Mouse (Mus musculus) kidney, embryonic 14.5 days (tissue): ENCODE data around the gene Crbn. TPM values are rescaled to one million over a fixed set of nuclear protein-coding genes. Genes with fewer than 3 reads are reported as not detected.

Source experiments
- polyA plus RNA-seq: library from polyadenylated mRNA; unstranded; fragments of >200 nt; fragmentation: Nextera tagmentation; extraction: Ambion mirVana; gene quantifications from 2 replicates; pipeline ENCODE4 v1.2.1, GENCODE M21; 2014

Gene Crbn
- polyA plus RNA-seq, 1 experiment from 2014 or later: 52.1 TPM

Other genes starting within 250 kb of the Crbn start
- not detected in 2 replicates for gene Il5ra, start 51.0 kb downstream of the Crbn start, polyA plus RNA-seq
- 73.4 and 73.7 TPM in 2 replicates for gene Trnt1, start 31.0 kb downstream of the Crbn start, polyA plus RNA-seq